Mouse (Mus musculus) lung, postnatal 0 days (tissue): ENCODE measurements around the gene Rtn4rl2.

Experiments
- CTCF ChIP-seq: IDR thresholded peaks from 2 replicates; pipeline ENCODE4 v1.5.1; 2016; ENCODE audit warnings: antibody characterized with exemption, mild to moderate bottlenecking
- EP300 ChIP-seq: IDR thresholded peaks from 2 replicates; pipeline ENCODE4 v1.6.1; 2016; ENCODE audit warnings: antibody characterized with exemption, mild to moderate bottlenecking, control low read depth

- TF ChIP-seq EP300 (peak; percentile 85), CTCF (no peak)
These were observed 35.9 kb downstream of the Rtn4rl2 start for GRCm38 (mm10) chr2:84850407-84851129.
